Mouse (Mus musculus) neural tube, embryonic 11.5 days (tissue): ENCODE measurements around the gene Sgo1. TPM values are rescaled to one million over a fixed set of nuclear protein-coding genes. Genes with fewer than 3 reads are reported as not detected.
"Not testable (repeated sequence)": the region's sequence is repeated elsewhere in the genome, so short reads cannot be mapped to it uniquely, and the experiment has no call there.

Source experiments
- ATAC-seq: fragments of 200-750 bp; cut with Nextera tagmentation; 2 replicates; pipeline ENCODE4 v1.8.0; 2017; ENCODE audit warnings: moderate number of reproducible peaks, mild to moderate bottlenecking, moderate TSS enrichment, moderate library complexity; ENCODE audit not compliant: insufficient read depth, low FRiP score, low TSS enrichment
- DNase-seq: peaks from one replicate; pipeline ENCODE4 v3.0.0-alpha.2; 2015; ENCODE audit warnings: low spot score
- H3K27ac ChIP-seq: fragments of 300-500 bp; sonication (generic); 2 replicates; pipeline ENCODE4 v1.5.1; 2014; ENCODE audit warnings: low read depth, mild to moderate bottlenecking, low read length
- H3K27me3 ChIP-seq: fragments of 300-500 bp; sonication (generic); 2 replicates; pipeline ENCODE4 v1.6.1; 2014; ENCODE audit warnings: mild to moderate bottlenecking, low read length, mixed read lengths; ENCODE audit not compliant: control insufficient read depth, insufficient read depth
- H3K36me3 ChIP-seq: fragments of 300-500 bp; sonication (generic); 2 replicates; pipeline ENCODE4 v1.6.1; 2014; ENCODE audit warnings: mild to moderate bottlenecking, low read length, moderate library complexity, mixed read lengths; ENCODE audit not compliant: control insufficient read depth, insufficient read depth
- H3K4me1 ChIP-seq: fragments of 300-500 bp; sonication (generic); 2 replicates; pipeline ENCODE4 v1.6.1; 2014; ENCODE audit warnings: low read length, mixed read lengths; ENCODE audit not compliant: control insufficient read depth, insufficient read depth
- H3K4me2 ChIP-seq: fragments of 300-500 bp; sonication (generic); 2 replicates; pipeline ENCODE4 v1.6.1; 2014; ENCODE audit warnings: low read depth, mild to moderate bottlenecking, moderate library complexity
- H3K4me3 ChIP-seq: fragments of 300-500 bp; sonication (generic); 2 replicates; pipeline ENCODE4 v1.5.1; 2014; ENCODE audit warnings: low read depth, low read length
- H3K9ac ChIP-seq: fragments of 300-500 bp; sonication (generic); 2 replicates; pipeline ENCODE4 v1.6.1; 2014; ENCODE audit warnings: mild to moderate bottlenecking, low read length
- H3K9me3 ChIP-seq: fragments of 300-500 bp; sonication (generic); 2 replicates; pipeline ENCODE4 v1.6.1; 2016; ENCODE audit warnings: low read length; ENCODE audit not compliant: control insufficient read depth
- WGBS: fragments of 180-500 bp; shearing (Covaris S2); extraction: QIAGEN DNeasy Blood & Tissue Kit; methylation state at CpG from one replicate; pipeline ENCODE4 v1.1.7; 2014; 5-methylcytosine and 5-hydroxymethylcytosine counted together
- polyA plus RNA-seq: library from polyadenylated mRNA; unstranded; fragments of >200 nt; fragmentation: Nextera tagmentation; extraction: Ambion mirVana; gene quantifications from 2 replicates; pipeline ENCODE4 v1.2.1, GENCODE M21; 2014

The Sgo1 gene
- polyA plus RNA-seq, 1 experiment from 2014 or later, result 43.9 TPM

DNA sequence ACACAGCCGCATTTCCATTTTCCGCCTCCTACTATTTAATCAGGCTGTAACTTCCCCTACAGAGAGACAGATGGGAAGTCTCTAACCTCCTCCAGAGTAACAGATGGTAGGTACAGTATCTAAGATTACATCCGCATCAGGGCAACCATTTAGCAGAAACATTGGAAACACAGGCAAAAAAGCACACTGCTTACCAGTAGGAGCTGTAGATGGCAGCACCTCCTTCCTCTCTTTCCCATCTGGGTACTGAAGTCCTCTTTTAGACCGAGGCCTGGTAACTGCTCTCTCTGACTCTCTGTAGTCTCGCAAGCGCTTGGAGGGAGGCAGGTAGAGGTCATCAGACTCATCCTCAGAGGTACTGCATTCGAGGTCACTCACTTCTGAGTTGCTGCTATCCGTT lies 10.4 kb downstream of the Sgo1 start:
- H3K4me3 ChIP-seq, result no peak overlapping the region
- H3K9me3 ChIP-seq, result no peaks in the 10 kb centered on the region
- peak; percentile 22 for DNase-seq
- H3K36me3 ChIP-seq, result peaks cover 3% of the 10 kb centered on the region; the same call in 1 of the 2 replicates
- no peak overlapping the region for H3K4me2 ChIP-seq
- H3K27me3 ChIP-seq, result no peaks in the 10 kb centered on the region
- no peak overlapping the region for H3K27ac ChIP-seq
- H3K4me1 ChIP-seq, result no peaks in the 10 kb centered on the region
- ATAC-seq, result peak; percentile 55; the same call in 1 of the 2 replicates
- 87% methylated on average over 8 of the region's 8 CpGs for WGBS
- H3K9ac ChIP-seq, result no peak overlapping the region

- Histone ChIP-seq H3K4me2 (no peak overlapping the region), H3K9ac (no peak overlapping the region), H3K27ac (no peak overlapping the region), H3K27me3 (no peaks in the 10 kb centered on the region), H3K4me3 (no peak overlapping the region), H3K36me3 (peaks cover 2% of the 10 kb centered on the region), H3K4me1 (no peaks in the 10 kb centered on the region), H3K9me3 (no peaks in the 10 kb centered on the region)
- no peak for DNase-seq
- no peak for ATAC-seq
- 95% methylated on average over 8 of the region's 8 CpGs for WGBS
Observed at GRCm38 (mm10) chr17:53670453-53670852, 18.7 kb downstream of the Sgo1 start.

DNA sequence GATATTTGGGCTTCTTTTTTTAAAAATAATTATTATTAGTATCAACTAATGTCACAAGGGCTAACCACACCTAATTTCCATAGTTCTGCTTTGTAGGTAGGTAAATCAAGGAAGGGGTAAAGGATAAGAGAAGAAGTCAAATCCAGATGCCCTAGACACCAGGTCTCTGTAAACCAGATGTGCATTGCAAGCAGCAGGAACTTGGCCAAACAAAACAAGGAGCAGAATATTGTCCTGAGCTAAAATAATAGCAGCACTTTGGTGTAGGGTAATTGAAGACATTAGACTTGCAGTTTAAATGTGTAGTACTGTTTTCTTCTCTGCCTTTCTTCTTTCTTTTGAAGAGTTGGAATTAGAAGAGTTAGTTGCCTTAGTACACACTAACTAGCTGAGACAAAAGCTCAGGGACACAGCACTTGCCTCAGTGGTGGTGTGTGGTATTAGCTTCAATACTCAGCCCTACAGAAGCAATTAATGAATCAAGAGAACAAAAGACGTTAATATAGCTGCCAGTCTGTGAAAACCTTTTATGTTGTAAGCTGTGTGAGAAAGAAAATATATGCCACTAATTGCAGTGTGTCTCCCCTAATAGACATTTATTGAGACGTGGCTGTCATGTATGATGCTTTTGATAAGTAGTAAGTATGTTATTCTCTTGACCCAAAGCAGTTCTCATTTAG lies 24.3 kb downstream of the Sgo1 start:
- Histone ChIP-seq H3K4me1 (no peaks in the 10 kb centered on the region), H3K9ac (no peak overlapping the region), H3K4me3 (no peak overlapping the region), H3K27ac (no peak overlapping the region), H3K4me2 (no peak overlapping the region), H3K27me3 (no peaks in the 10 kb centered on the region), H3K36me3 (peaks cover 2% of the 10 kb centered on the region; the same call in 1 of the 2 replicates), H3K9me3 (no peaks in the 10 kb centered on the region)
- 78% methylated on average over 2 of the region's 2 CpGs for whole genome bisulfite sequencing
- DNase-seq, result no peak
- ATAC-seq, result no peak

GRCm38 (mm10) chr17:53664267-53664666 lies 24.9 kb downstream of the Sgo1 start:
- no peaks in the 10 kb centered on the region for H3K9me3 ChIP-seq
- H3K4me2 ChIP-seq, result no peak overlapping the region
- peaks cover under 1% of the 10 kb centered on the region; the same call in 1 of the 2 replicates for H3K36me3 ChIP-seq
- H3K4me3 ChIP-seq, result no peak overlapping the region
- H3K4me1 ChIP-seq, result no peaks in the 10 kb centered on the region
- no peaks in the 10 kb centered on the region for H3K27me3 ChIP-seq
- WGBS, result 95% methylated on average over 3 of the region's 3 CpGs
- no peak overlapping the region for H3K9ac ChIP-seq
- no peak overlapping the region for H3K27ac ChIP-seq
- DNase-seq, result no peak
- no peak for ATAC-seq

DNA sequence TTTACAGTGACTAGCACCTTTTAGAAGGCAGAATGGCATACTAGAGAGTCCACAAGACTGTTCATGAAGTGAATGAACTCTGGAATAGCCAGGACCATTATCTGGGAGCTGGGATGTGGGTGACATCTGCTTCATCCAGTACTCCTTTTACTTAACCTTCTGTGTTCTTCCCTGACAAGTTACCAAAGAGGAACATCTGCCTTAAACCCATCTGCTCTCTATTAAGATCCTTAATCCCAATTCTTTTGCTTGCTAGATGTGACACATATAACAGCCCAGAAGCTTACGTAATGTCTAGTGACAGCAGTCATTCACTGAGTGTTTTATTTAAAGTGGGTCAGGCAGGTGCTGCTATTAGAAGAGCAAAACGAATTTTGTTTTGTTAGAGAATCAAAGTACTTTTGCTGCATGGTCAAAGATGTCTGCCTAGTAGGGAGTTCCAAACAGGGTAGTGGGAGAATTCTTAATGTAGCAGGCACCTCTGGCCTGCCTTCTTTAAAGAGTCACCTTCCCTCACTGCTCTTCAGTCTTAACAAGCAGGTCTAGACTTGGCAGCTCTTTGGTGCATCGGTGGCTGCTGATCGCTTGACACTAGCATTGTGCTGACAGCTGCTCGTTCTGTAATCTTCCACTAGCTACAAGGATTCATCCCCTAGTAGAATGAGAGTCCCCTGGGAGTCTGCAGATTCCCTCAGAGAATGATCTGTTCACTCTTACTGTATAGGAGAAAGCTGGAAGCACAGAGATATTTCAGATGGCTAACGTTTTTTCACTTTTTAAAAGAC lies 27.9 kb downstream of the Sgo1 start:
- Histone ChIP-seq H3K27ac (no peak overlapping the region), H3K4me3 (no peak overlapping the region), H3K9me3 (no peaks in the 10 kb centered on the region), H3K4me2 (no peak overlapping the region), H3K27me3 (no peaks in the 10 kb centered on the region), H3K4me1 (no peaks in the 10 kb centered on the region), H3K36me3 (no peaks in the 10 kb centered on the region), H3K9ac (no peak overlapping the region)
- DNase-seq (no peak), ATAC-seq (no peak)
- WGBS, result 79% methylated on average over 6 of the region's 6 CpGs

DNA sequence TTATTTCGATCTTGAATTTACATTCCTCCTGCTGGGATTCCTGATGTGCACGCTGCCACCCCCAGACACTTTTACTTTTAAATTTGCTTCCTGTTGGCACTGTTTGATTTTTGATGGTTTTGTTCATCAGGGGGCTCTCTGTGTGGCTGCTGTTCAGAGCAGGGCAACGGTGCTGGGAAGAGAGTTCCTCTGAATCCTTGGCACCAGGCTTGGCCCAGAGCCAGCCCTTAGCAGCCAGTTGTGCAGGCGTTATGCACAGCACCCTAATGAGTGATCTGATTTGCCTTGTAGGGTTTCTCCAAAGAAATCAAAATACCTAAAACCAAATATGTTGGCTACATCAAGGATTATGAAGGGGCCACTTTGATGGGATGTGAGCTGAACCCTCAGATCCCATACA lies 29.4 kb downstream of the Sgo1 start:
- no peak overlapping the region for H3K4me3 ChIP-seq
- no peak overlapping the region for H3K27ac ChIP-seq
- 77% methylated on average over 4 of the region's 4 CpGs for WGBS
- H3K4me1 ChIP-seq, result no peaks in the 10 kb centered on the region
- DNase-seq, result no peak
- no peak overlapping the region for H3K4me2 ChIP-seq
- ATAC-seq, result no peak
- H3K27me3 ChIP-seq, result no peaks in the 10 kb centered on the region
- no peak overlapping the region for H3K9ac ChIP-seq
- no peaks in the 10 kb centered on the region for H3K9me3 ChIP-seq
- H3K36me3 ChIP-seq, result no peaks in the 10 kb centered on the region

DNA sequence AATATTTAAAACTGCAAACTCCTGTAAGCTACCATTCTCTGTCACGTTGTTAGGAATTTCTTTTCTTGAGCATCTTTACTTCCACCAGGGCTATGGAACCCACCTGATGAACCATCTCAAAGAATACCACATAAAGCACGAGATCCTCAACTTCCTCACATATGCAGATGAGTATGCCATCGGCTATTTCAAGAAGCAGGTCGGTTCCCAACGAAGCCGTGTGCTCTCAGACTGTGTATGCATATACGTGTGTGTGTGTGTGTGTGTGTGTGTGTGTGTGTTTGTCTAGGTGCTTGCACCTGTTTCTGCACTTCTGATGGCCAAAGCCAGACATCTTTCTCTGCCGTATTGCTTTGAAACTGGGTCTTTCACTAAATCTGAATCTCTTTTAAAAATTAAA lies 29.9 kb downstream of the Sgo1 start:
- no peaks in the 10 kb centered on the region for H3K36me3 ChIP-seq
- H3K27me3 ChIP-seq, result no peaks in the 10 kb centered on the region
- H3K4me1 ChIP-seq, result no peaks in the 10 kb centered on the region
- ATAC-seq (no peak), DNase-seq (no peak)
- H3K4me2 ChIP-seq, result no peak overlapping the region
- no peak overlapping the region for H3K27ac ChIP-seq
- 86% methylated on average over 8 of the region's 8 CpGs for WGBS
- no peak overlapping the region for H3K9ac ChIP-seq
- H3K4me3 ChIP-seq, result no peak overlapping the region
- no peaks in the 10 kb centered on the region for H3K9me3 ChIP-seq

DNA sequence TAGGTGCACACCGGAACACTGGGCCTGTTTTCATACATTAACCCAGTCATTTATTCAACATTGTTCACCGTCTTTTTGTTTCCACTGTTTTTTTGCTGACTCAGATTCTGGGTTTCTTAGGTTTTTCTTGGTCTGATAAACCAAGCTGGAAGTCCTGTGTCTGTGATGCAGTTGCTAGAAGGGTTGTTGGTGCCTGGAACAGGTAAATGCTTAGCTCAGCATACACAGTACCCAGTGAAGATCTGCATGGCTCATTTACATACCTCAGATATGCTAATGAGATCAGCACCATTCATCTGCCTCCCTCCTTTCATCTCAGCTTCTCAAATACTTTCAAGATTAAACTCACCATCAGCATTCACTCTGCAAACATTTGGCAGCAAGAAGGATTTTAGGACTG lies 30.5 kb downstream of the Sgo1 start:
- no peak for DNase-seq
- Histone ChIP-seq H3K27ac (no peak overlapping the region), H3K4me2 (no peak overlapping the region), H3K4me3 (no peak overlapping the region), H3K27me3 (no peaks in the 10 kb centered on the region), H3K9me3 (no peaks in the 10 kb centered on the region), H3K9ac (no peak overlapping the region), H3K36me3 (no peaks in the 10 kb centered on the region), H3K4me1 (no peaks in the 10 kb centered on the region)
- ATAC-seq, result no peak
- 86% methylated on average over 2 of the region's 2 CpGs for WGBS

GRCm38 (mm10) chr17:53657391-53657790 lies 31.7 kb downstream of the Sgo1 start:
- not testable (repeated sequence) for ATAC-seq, H3K27me3 ChIP-seq, H3K36me3 ChIP-seq, DNase-seq, H3K4me2 ChIP-seq, H3K4me3 ChIP-seq, H3K9ac ChIP-seq, H3K27ac ChIP-seq, H3K9me3 ChIP-seq, H3K4me1 ChIP-seq
- WGBS, result 73% methylated on average over 2 of the region's 2 CpGs
